Mouse (Mus musculus) erythroblast, embryonic 14.5 days (primary cell): ENCODE measurements around the gene Ccdc121.

Experiments
- GATA1 ChIP-seq: IDR thresholded peaks from 2 replicates; pipeline ENCODE4 v1.6.1; 2012; ENCODE audit warnings: low read length, inconsistent platforms, mixed read lengths
- TAL1 ChIP-seq: IDR thresholded peaks from 3 replicates; pipeline ENCODE4 v1.6.1; 2012; ENCODE audit warnings: low read length, inconsistent platforms, mixed read lengths

DNA sequence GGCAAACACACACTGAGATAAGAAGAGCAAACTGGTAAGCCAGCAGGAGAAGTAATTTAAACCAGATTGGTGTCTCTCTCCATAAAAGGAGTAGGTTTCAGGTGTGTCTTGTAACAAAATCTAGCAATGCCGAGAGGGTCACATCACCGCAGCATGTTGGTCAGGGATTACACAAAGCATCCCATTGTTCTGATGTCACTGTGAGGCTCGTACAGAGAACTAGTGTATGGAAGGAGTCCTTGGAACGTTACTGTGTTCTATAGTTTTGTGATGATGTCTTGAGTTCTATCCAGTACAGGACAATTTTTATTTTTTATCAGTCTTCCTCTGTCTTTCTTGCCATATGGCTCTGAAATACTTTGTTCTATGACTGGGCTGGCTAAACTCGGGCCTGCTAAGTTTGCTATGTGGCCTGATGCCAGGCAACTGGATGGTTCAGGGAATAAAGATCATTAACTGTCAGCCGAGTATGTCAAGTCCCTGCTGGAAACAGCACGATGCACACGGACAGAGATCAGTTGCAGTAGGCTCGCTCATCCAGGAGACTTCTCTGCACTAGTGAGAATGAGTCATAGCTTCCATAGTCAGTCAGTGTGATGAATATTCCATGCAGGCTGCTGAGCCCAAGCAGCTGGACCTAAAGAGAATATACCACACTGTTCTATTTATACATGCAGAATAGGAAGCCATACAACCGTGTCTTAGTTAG, 24.1 kb upstream of the Ccdc121 start:
- TF ChIP-seq GATA1, result no peak
- no peak for TF ChIP-seq TAL1
